Mouse (Mus musculus) thymus, postnatal 25 days (tissue): ENCODE results near the gene Sox6.

Experiments used
- DNase-seq: peaks from one replicate; pipeline ENCODE4 v3.0.0; 2022

Gene Sox6

GRCm38 (mm10) chr7:115984076-115984475 lies 54.5 kb downstream of the Sox6 start:
- DNase-seq: no peak

- DNase-seq: no peak
Observed at GRCm38 (mm10) chr7:115979813-115980512, 58.6 kb downstream of the Sox6 start.

GRCm38 (mm10) chr7:115974518-115974917 lies 64.1 kb downstream of the Sox6 start:
- no peak for DNase-seq

GRCm38 (mm10) chr7:115967186-115967585 lies 71.4 kb downstream of the Sox6 start:
- DNase-seq: no peak

GRCm38 (mm10) chr7:115966181-115966580 lies 72.4 kb downstream of the Sox6 start:
- DNase-seq: no peak

- no peak for DNase-seq
Observed at GRCm38 (mm10) chr7:115953046-115953445, 85.5 kb downstream of the Sox6 start.

GRCm38 (mm10) chr7:115952235-115952634 lies 86.4 kb downstream of the Sox6 start:
- DNase-seq: no peak

GRCm38 (mm10) chr7:115951689-115952088 lies 86.9 kb downstream of the Sox6 start:
- no peak for DNase-seq

- no peak for DNase-seq
Observed at GRCm38 (mm10) chr7:115947916-115948315, 90.7 kb downstream of the Sox6 start.

- DNase-seq: no peak
Observed at GRCm38 (mm10) chr7:115946559-115946958, 92.0 kb downstream of the Sox6 start.

- DNase-seq: no peak
Observed at GRCm38 (mm10) chr7:115945516-115945915, 93.1 kb downstream of the Sox6 start.

GRCm38 (mm10) chr7:115944250-115944649 lies 94.3 kb downstream of the Sox6 start:
- no peak for DNase-seq

GRCm38 (mm10) chr7:115941766-115942165 lies 96.8 kb downstream of the Sox6 start:
- no peak for DNase-seq

GRCm38 (mm10) chr7:115939292-115939691 lies 99.3 kb downstream of the Sox6 start:
- no peak for DNase-seq

- DNase-seq: no peak
Observed at GRCm38 (mm10) chr7:115936908-115937307, 101.7 kb downstream of the Sox6 start.

- DNase-seq: no peak
Observed at GRCm38 (mm10) chr7:115915338-115915737, 123.3 kb downstream of the Sox6 start.

GRCm38 (mm10) chr7:115910313-115910712 lies 128.3 kb downstream of the Sox6 start:
- DNase-seq: no peak

- DNase-seq: no peak
Observed at GRCm38 (mm10) chr7:115904798-115905207, 133.8 kb downstream of the Sox6 start.

GRCm38 (mm10) chr7:115903931-115904797 lies 134.4 kb downstream of the Sox6 start:
- no peak for DNase-seq

GRCm38 (mm10) chr7:115903368-115903767 lies 135.2 kb downstream of the Sox6 start:
- DNase-seq: no peak

GRCm38 (mm10) chr7:115895831-115896230 lies 142.8 kb downstream of the Sox6 start:
- DNase-seq: no peak

- DNase-seq: no peak
Observed at GRCm38 (mm10) chr7:115895028-115895671, 143.4 kb downstream of the Sox6 start.

GRCm38 (mm10) chr7:115891482-115891881 lies 147.1 kb downstream of the Sox6 start:
- DNase-seq: no peak

- DNase-seq: no peak
Observed at GRCm38 (mm10) chr7:115889926-115890325, 148.7 kb downstream of the Sox6 start.
